Mouse (Mus musculus) ES-E14 (cell line): ENCODE results near the gene Pfn2.
A peak's percentile ranks its signal among the peaks of the same experiment; 100 is the strongest.

Experiments used
- CHD2 ChIP-seq: IDR thresholded peaks from 2 replicates; pipeline ENCODE4 v1.6.1; 2014; ENCODE audit warnings: mild to moderate bottlenecking, low read depth, low read length, inconsistent platforms
- ZNF384 ChIP-seq: IDR thresholded peaks from 2 replicates; pipeline ENCODE4 v1.6.1; 2012; ENCODE audit warnings: low read depth, low read length, inconsistent platforms

DNA sequence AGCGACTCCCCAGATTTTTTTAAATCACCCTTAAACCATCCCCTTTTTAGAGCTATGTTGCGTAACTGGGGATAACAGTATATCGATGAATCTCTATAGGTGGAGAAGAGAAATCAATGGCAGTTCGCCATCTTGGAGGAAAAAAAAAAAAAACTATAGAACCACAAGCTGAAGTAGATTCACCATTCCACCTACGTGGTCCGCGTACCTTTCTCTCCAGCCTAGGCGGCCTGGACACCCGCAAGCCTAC lies 1.3 kb downstream of the Pfn2 start:
- no peak for TF ChIP-seq CHD2
- peak; percentile 94 for TF ChIP-seq ZNF384
